Mouse (Mus musculus) frontal cortex, adult (tissue): ENCODE data around the gene Fgfr4.
"Not testable (repeated sequence)": the region's sequence is repeated elsewhere in the genome, so short reads cannot be mapped to it uniquely, and the experiment has no call there.

Source experiments
- ATAC-seq: cut with Nextera tagmentation; 2 replicates; pipeline ENCODE4 v1.9.2; 2017; ENCODE audit warnings: mild to moderate bottlenecking, moderate library complexity, mixed read lengths; ENCODE audit not compliant: low TSS enrichment

Fgfr4 gene

DNA sequence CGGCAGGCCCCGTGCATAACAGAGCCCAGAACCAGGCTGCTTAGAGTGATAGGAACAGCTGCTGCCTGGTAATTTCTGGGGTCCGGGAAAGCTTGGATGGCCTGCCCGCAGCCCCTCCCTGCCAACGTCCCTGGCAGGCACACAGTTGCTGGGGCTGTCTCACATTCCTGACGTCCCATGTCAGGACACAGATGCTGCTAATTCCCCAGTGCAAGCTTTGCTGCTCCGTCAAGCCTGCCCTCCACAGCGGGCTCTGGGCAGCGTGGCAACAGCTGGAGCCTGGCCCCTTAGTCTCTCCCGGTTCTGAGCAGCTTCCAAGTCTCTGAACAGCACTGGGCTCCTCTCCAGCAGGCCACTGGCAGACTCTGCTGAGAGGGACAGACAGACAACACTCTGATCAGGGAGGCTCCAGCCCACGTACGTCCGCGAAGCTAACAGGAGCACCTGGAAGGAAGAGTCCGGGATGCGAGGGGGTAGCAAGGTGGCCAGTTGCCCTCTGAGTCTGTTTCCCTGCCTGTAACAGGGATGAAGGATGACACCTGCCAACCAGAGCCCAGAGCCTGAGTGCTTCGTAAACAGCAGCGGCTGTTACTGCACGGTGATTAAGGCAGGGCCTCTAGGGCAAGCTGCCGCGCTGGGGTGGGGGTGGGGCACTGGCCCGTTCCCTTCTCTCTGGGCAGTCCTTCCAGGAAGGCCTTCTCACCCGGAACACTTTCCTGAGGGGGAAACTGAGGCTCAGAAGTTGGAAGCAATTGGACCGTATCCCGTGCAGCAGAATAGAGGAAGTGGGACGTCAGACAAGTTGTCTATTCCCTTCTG lies 19.3 kb downstream of the Fgfr4 start:
- peak; percentile 58 for ATAC-seq

DNA sequence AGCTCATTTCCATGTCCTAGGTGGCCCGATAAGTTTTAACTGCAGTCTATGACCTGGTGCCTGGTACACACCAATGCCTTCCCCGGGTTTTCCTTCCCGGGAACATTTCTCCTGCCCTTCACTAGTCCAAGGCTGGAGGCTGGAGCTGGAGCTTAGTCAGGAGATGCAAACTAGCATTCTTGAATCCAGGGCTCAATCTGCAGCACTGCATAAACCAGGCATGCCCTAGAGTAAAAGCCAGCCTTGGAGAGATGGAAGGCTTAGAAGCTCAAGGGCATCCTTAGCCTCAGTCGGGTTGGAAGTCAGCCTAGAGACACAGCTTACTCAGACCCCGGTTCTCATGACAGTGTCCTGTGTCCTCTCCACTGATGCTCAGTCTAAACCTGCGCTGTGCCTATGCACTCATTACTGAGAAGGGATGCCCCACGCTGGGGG lies 19.9 kb downstream of the Fgfr4 start:
- no peak for ATAC-seq

DNA sequence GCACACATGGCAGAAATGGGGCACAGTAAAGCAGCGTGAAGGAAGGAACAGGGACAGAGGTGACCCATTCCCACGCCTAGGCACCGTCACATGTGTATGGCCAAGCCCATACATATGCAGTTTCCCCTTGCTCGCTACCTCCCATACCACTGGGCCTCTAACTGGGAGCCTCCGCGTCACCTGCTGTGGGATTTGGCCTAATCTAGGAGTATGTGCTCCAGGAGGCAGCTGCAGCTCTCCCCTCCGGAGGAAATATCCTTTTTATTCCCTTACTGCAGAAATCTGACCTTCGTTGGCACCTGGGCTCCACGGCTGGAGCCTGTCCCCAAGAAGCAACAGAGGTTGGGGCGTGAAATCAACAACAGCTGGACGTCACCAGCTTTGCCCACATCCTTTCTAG lies 21.9 kb downstream of the Fgfr4 start:
- ATAC-seq = no peak

DNA sequence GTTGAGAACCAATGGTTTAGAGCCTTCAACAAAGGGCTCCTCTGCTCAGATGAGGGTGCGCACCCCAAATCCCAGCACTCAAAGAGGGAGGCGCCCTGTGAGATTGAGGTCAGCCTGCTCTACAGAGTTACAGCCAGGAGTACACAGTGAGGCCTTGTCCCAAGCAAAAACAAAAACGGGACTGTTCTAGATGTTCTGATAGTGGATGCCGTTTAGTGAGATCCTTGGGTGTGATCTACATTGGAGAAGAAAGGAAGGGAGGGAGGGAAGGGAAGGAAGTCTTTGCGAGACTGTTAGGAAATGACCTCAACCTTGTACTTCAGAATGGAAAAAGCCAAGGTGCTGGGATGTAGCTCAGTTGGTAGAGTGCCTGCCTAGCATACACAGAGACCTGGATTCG lies 23.8 kb downstream of the Fgfr4 start:
- ATAC-seq = no peak

DNA sequence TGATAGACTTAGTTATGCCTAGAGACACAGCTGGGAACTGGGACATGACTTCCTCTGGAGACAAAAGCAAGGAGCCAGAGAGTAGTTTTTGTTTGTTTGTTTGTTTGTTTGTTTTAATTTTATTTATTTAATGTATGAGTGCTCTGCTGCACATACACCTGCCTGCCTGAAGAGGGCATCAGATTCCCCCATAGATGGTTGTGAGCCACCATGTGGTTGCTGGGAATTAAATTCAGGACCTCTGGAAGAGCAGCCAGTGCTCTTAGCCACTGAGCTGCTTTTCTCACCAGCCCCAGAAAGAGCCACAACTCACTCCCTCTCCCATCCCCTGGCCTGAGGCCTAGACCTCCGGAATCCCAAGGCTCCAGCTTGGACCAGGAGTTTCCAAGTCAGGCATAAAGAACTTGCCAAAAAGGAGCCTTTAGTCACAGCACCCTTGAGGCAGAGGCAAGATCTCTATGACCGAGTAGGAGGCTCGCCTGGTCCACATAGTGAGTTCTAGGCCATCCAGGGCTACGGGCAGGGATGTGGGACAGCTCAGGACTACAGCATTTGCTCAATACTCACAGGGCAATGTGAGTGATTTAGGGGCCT lies 25.6 kb downstream of the Fgfr4 start:
- no peak for ATAC-seq

DNA sequence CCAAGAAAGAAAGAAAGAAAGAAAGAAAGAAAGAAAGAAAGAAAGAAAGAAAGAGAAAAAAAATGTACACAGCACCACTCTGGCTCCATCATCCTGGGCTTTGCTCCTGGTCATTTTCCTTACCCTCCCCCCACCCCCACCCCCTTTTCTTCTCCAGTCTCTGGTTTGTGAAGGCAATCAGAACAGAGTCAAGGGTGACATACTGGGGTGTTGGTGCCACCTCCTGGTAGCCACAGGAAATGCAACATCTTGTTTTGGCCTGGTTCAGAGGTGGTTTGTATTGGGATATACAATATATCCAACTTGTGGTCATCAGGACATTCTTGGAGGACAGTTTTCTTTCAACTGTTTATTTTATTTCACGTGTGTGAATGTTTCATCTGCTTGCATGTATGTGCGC lies 26.1 kb downstream of the Fgfr4 start:
- ATAC-seq = peak; percentile 51; the same call in 1 of the 2 replicates

DNA sequence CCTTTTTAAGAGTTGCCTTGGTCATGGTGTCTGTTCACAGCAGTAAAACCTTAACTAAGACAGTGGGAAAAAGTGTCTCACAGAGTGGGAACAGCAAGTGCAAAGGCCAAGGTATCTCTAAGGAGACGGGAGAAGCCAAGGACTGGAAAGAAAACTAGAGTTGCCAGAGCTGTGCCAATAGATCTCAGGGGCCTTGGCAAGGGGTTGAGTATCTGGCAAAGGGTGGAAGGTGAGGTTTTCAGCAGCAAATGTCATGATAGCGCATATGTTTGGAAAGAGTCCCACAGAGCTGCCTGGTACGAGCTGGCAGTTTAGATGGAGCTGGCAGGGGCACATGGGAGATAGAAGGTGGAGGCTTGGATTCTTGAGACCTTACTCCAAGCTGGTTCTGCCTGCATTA lies 27.2 kb downstream of the Fgfr4 start:
- ATAC-seq = no peak

DNA sequence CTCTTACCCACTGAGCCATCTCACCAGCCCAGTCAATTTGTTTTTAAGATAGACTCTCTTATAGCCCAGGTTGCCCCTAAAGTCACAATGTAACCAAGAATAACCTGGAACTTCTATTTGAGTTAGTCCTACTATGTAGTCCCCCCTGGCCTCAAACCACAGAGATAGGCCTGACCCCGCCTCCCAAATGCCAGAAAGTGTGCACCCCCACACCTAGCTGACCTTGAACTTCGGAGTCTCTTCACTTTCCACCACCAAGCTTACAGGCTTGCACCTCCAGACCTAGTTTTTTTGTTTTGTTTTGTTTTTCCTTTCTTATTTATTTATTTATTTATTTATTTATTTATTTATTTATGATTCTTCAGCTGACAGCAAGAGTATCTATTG lies 29.3 kb downstream of the Fgfr4 start:
- no peak for ATAC-seq

DNA sequence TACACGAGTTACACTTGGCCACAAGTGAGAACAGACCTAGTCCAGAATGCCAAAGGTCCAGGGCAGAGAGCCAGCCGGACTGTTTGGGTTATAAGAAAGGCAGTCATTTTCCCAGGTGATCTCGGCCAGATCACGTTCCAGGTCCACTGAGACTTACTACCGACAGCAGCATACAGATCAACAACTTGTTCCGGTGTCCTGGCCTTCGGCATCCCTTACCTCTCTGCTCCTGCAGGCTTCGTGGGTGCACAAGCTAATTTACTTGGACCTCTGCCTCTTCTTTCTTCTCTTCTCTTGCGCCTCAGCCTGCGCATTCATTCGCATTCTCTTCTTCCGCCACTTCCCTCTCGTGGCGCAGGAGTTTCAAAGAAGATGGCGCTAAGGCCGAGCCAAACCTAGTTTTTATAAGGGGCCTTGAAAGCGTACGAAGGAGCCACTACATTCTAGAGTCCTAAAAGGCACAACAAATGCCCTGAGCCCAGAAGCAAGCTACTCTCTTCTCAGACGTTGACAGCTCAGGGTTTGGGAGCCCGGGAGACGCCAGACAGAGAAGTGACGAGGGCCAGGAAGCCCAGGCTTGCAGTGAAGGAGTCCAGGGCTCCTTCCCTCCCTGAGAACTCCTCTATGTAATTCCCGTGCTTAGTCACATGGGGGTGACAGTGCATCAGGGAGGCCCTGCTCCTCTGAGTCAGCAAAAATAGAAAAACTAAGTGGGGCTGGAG lies 29.9 kb downstream of the Fgfr4 start:
- ATAC-seq = peak; percentile 97

DNA sequence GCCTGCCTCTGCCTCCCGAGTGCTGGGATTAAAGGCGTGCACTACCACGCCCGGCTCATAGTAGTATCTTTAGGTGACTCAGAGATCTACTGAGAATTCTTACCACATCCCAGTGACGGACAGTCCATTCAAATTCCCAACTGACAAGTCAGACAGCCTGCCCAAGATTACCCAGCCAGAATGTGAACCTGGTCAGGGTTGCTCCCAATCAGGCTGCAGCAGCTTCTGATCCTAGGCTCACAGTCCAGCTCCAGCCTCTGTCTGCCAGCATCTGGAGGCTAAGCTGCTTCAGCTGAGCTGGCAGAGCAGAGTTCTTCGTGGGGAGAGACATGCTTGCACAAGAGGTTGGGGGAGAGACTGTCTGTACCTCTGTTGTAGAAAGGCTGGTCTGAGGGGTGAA lies 30.9 kb downstream of the Fgfr4 start:
- ATAC-seq = no peak

DNA sequence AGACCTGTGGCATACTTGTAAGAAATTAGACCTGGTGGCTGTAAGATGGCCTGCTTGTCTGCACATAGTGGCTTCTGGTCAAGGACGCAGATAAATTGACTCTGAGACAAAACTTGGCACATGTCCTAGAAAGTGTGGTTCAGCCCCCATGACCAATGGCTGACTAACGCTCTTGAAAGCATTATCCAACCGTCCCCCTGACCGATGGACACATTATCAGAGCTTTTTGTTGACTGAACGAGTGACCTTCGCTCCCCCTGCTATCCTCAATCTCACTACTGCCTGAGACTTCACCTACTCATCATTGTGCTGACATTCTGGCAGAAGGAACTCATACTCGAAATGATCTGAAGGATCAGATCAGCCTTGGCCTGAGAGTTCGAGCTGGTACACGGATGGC lies 34.6 kb downstream of the Fgfr4 start:
- not testable (repeated sequence) for ATAC-seq

DNA sequence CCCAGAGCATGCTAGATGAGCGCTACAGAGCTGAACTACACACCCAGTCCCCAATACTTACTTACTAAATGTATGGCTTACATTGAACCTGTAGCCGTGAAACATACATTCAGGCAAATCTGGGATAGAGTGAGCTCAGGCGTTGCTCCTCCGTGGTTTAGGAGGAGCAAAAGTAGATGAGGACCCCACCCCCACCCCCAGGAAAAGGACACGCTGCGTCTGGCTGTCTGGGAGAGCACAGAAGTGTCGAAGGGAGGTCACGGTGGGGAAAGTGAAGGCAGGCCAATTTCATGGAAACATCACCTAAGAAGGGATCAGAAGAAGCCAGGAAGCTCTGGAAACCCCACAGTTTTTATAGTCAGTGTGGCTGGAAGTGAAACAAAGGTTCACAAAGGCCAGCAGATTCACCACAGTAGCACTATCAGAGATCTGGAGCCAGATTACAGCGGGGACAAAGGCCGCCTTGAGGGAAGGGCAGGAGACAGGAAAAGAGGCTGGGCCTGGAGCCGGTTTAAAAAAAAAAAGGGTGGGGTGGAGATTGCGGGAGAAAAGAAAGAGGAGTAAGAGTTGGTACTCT lies 37.2 kb downstream of the Fgfr4 start:
- ATAC-seq = no peak; the same call in 1 of the 2 replicates

DNA sequence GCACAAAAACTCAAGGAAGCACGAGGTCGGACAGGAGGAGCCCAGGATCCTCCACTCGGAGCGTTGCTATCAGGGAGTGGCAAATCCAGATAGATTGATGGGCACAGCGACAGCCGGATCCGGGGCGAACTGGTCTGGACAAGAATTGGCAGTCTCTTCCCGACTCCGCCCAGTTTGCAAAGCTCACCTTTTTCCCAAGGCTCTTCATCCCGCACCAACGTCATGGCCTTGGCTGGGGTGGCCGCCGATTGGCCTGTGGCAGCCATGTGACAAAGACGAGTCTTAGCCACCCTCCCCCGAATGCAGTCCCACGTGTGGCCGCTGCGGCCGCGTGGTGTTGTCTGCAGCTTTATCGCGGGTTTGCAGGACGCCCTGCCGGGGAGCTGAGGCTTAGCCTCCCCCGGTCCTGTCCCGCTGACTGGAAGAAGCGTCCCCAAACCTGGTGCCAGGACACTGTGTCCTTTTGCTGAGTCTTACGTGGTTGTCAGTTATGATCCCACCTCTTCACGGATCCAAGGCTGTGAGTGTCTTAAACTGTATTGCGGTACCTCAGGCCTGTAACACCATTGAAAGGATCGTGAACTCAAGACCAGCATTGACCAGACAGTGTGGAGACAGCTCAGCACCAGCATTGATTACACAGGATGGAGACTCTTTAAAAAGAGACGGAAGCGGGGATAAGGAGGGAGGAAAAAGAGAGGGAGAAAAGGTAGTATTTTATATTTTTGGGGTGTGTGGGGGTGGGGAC lies 37.9 kb downstream of the Fgfr4 start:
- peak; percentile 99 for ATAC-seq

DNA sequence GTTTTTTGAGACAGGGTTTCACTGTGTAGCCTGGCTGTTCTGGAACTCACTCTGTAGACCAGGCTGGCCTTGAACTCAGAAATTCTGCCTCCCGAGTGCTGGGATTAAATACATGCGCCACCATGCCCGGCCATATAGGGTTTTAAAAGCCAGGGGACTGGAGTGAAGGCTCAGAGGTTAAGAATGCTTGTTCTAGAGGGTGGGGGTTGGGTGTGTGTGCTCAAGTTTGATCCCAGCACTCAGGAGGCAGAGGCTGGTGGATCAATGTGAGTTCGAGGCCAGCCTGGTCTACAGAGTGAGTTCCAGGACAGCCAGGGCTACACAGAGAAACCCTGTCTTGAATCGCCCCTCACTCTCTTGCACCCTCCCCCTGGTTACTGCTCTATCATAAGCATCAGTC lies 39.1 kb downstream of the Fgfr4 start:
- ATAC-seq = no peak

DNA sequence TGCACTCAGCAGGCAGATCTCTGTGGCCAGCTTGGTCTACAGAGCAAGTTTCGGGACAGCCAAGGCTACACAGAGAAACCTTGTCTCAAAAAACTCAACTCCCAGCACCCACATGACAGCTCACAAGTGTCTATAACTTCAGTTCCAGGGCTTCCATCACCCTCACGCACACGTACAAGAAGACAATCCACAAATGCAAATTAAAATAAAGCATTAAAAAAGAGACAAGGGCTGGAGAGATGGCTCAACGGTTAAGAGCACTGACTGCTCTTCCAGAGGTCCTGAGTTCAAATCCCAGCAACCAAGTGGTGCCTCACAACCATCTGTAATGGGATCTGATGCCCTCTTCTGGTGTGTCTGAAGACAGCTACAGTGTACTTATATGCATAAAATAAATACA lies 50.3 kb downstream of the Fgfr4 start:
- not testable (repeated sequence) for ATAC-seq

DNA sequence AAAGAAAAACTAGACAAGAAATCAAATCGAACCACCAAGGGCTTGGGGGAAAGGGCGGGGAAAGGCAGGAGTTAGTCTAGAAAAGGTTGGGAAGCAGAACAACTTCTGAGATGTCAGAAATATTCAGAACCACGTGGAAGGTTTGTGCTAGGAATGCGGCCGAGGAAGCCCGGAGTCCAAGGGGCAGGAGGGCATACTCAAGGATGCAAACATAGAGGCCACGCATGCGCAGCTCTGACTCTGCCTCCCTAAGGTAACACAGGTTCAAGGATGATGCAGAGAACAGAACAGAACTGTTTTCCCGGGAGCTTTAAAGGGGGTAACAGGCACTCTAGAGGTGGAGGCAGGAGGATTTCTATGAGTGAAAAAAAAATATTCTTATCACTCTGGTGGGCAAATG lies 51.3 kb downstream of the Fgfr4 start:
- no peak for ATAC-seq

DNA sequence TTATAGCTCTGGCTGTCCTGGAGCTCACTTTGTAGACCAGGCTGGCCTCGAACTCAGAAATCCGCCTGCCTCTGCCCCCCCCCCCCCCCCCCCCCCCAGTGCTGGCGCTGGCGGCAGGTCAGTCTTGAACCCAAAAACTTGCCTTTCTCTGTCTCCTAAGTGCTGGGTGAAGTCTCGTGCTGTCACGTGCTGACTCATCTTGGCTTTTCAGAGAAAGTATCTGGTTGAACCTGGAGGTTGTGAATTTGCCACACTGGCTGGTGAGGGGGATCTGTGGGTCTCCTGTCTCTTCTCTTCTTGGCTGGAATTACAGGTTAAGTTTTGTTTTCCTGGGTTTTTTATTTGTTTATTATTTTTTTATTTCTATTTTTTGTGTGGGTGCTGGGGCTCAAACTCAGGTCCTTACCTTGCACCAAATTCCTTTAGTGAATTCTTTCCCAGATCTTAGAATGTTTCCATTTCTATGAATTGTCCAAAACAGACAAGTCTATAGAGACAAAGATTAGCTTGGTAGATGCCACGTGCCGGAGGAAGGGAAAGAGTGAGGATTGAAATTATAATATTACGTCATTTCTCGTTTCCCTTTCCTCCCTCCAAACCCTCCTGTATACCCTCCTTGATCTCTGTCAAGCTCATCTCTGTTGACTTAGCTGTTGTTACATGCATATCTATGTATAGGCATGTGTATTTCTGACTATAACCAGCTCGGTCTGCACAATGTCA lies 52.4 kb downstream of the Fgfr4 start:
- ATAC-seq = no peak

DNA sequence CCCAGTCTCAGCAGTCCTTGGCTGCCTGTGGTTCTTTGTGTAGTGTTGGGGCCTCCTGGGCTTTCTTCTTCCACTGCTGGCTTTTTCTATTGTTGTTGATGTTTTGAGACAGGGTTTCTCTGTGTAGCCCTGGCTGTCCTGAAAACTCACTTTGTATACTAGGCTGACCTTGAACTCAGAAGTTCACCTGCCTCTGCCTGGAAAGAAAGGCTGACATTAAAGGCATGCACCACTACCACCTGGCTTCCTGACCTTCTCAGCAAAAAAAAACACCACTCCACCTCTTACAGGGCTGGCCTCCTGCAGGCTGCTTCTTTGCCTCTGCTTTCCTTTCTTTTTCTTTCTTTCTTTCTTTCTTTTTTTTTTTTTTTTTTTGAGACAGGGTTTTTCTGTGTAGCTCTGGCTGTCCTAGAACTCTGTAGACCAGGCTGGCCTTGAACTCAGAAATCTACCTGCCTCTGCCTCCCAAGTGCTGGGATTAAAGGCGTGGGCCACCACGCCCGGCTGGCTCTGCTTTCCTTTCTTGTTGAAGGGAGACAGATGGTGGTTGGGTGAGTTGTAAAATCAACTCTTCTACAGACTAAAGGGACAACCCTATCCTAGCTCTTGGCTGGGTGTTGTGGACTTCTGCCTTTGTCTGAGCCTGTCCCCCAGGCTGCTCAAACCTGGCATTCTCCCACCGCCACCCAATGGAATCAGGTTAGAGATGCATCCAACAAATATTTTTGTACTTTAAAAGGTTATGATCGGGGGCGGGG lies 53.2 kb downstream of the Fgfr4 start:
- no peak for ATAC-seq

DNA sequence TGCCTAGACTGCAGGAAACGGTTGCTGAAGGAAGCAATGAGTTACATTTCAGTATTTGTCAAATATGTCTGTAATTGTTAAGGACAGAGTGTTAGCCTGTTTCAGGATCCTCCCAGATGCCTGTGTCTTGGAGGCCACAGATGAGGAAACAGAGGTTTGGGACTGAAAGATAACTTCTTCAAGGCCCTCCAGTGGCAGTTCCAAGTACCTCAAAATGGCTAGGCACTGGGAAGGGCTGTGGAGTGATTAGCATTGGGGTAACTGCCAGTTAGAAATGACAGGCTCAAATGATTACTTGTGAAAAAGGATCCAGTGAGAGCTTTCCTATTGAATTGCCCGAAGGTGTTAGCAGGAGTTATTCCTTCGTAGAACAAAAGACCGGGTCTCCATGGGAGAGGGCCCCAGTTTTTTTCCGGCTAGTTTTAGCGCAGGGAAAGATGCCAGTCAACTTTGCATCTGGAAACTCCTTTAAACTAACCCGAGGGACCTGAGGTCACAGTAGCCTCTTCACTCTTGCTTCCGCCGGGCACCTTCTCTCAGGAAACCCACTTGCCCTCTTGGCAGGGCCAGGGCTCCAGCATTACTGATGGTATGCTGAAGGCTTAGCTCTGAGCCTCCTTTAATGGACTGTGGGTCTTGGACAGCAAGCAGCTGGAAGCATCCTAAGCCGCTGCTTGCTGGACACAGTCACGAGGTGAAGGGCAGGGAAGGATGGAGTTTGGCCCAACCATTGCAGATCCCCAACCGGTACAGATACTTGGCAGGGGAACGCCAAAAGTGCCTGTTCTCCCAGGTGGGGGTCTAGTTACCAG lies 56.6 kb downstream of the Fgfr4 start:
- ATAC-seq = no peak
